Mouse (Mus musculus) lung, adult 2 months (tissue): Measurements from ENCODE around the gene Fdxr.

Experiments used
- CTCF ChIP-seq: fragments of 200-500 bp; IDR thresholded peaks from 2 replicates; pipeline ENCODE4 v1.5.1; 2011; ENCODE audit warnings: mild to moderate bottlenecking, low read length, control low read depth; ENCODE audit not compliant: insufficient read depth
- POLR2A ChIP-seq: fragments of 200-500 bp; IDR thresholded peaks from 2 replicates; pipeline ENCODE4 v1.6.1; 2011; ENCODE audit warnings: low read depth, mild to moderate bottlenecking, control low read depth, low read length, borderline replicate concordance; ENCODE audit errors: extremely low read depth

DNA sequence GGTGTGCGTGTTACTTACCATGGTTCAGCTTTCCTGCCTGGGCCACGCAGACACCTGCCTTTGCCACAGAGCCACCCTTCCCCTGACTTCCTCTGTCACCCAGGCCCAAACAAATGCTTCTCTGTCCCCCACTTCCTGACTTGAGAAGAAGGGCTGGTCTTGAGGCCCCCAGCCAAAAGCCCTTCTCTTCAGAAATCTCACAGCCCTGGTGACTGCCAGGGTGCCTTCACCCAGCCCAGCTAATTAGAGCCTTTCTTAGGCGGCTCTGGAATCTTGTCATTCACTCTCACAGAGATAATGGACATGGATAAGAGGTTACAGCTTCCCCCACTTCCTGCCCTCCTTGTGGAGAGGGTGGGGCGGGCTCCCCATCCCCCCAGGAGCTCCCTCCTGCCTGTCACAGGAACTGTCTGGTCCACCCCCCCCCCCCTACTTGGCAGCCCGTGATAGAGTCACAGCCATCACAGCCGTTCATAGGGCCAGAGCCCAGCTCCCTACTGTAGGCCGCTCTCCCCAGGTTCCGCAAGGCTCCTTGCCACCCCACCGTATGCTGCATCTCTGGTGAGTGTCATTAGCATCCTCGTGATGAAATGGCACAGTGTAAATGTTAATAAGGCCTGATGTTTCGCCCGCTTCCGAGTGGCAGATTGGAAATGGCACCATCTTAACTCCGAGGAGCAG is 49.9 kb downstream of the Fdxr start:
- TF ChIP-seq POLR2A, result no peak
- TF ChIP-seq CTCF, result no peak
